Mouse (Mus musculus) frontal cortex, postnatal 14 days (tissue): ENCODE results near the gene Hdac11.
"Not testable (repeated sequence)": the region's sequence is repeated elsewhere in the genome, so short reads cannot be mapped to it uniquely, and the experiment has no call there.

ENCODE experiments used
- DNase-seq, 2 experiments: peaks; one replicate each; pipeline ENCODE4 v3.0.0; 2022; ENCODE audit warnings: low spot score in 2 of 2

The Hdac11 gene

GRCm38 (mm10) chr6:91201881-91202341 lies 45.4 kb downstream of the Hdac11 start:
- no peak for DNase-seq

- no peak for DNase-seq
Observed at GRCm38 (mm10) chr6:91202571-91202970, 46.1 kb downstream of the Hdac11 start.

- DNase-seq: no peak
Observed at GRCm38 (mm10) chr6:91205346-91205745, 48.9 kb downstream of the Hdac11 start.

- no peak for DNase-seq
Observed at GRCm38 (mm10) chr6:91205791-91206190, 49.3 kb downstream of the Hdac11 start.

- DNase-seq: no peak
Observed at GRCm38 (mm10) chr6:91207491-91207890, 51.0 kb downstream of the Hdac11 start.

GRCm38 (mm10) chr6:91209780-91210179 lies 53.3 kb downstream of the Hdac11 start:
- DNase-seq: no peak

- no peak for DNase-seq
Observed at GRCm38 (mm10) chr6:91210852-91211251, 54.4 kb downstream of the Hdac11 start.

- not testable (repeated sequence) for DNase-seq
Observed at GRCm38 (mm10) chr6:91212155-91212554, 55.7 kb downstream of the Hdac11 start, which contains the start of gene Fbln2. Fbln2 (plus strand) TSS chr6:91212455.

- DNase-seq: no peak
Observed at GRCm38 (mm10) chr6:91212571-91212970, 56.1 kb downstream of the Hdac11 start.

- DNase-seq: no peak
Observed at GRCm38 (mm10) chr6:91213287-91214218, 57.1 kb downstream of the Hdac11 start.

- DNase-seq: no peak
Observed at GRCm38 (mm10) chr6:91215454-91215853, 59.0 kb downstream of the Hdac11 start.

GRCm38 (mm10) chr6:91218445-91218844 lies 62.0 kb downstream of the Hdac11 start:
- DNase-seq: no peak

GRCm38 (mm10) chr6:91218871-91219270 lies 62.4 kb downstream of the Hdac11 start:
- DNase-seq: no peak

GRCm38 (mm10) chr6:91220062-91220461 lies 63.6 kb downstream of the Hdac11 start:
- DNase-seq: no peak

GRCm38 (mm10) chr6:91221094-91221493 lies 64.6 kb downstream of the Hdac11 start:
- DNase-seq: no peak

GRCm38 (mm10) chr6:91222694-91223346 lies 66.4 kb downstream of the Hdac11 start:
- DNase-seq: no peak
